Mouse (Mus musculus) ES-Bruce4 (cell line): Measurements from ENCODE around the gene Cbx5. TPM values are rescaled to one million over a fixed set of nuclear protein-coding genes. Genes with fewer than 3 reads are reported as not detected.

Experiments
- H3K27ac ChIP-seq: 2 replicates; pipeline ENCODE4 v1.5.1; 2012; ENCODE audit warnings: low read length, inconsistent platforms; ENCODE audit not compliant: insufficient read depth
- H3K27me3 ChIP-seq: 2 replicates; pipeline ENCODE4 v1.6.1; 2012; ENCODE audit warnings: mild to moderate bottlenecking, low read length, inconsistent platforms; ENCODE audit not compliant: control insufficient read depth, poor library complexity, insufficient read depth, severe bottlenecking
- H3K36me3 ChIP-seq: 2 replicates; pipeline ENCODE4 v1.6.1; 2012; ENCODE audit warnings: inconsistent platforms, mild to moderate bottlenecking, low read length, moderate library complexity; ENCODE audit not compliant: control insufficient read depth, poor library complexity, insufficient read depth, severe bottlenecking
- H3K4me1 ChIP-seq: one replicate; pipeline ENCODE4 v1.8.1; 2011; ENCODE audit warnings: low read length; ENCODE audit not compliant: control insufficient read depth, insufficient read depth
- H3K4me3 ChIP-seq: 2 replicates; pipeline ENCODE4 v1.5.1; 2011; ENCODE audit warnings: low read depth, mild to moderate bottlenecking, low read length
- H3K9ac ChIP-seq: 2 replicates; pipeline ENCODE4 v1.6.1; 2012; ENCODE audit warnings: low read depth, mild to moderate bottlenecking, inconsistent platforms; ENCODE audit not compliant: poor library complexity, severe bottlenecking
- H3K9me3 ChIP-seq: replicated peaks from 2 replicates; pipeline ENCODE4 v1.6.1; 2012; ENCODE audit warnings: mild to moderate bottlenecking, low read length, inconsistent platforms; ENCODE audit not compliant: control insufficient read depth, poor library complexity, insufficient read depth, severe bottlenecking
- CTCF ChIP-seq: IDR thresholded peaks from one replicate; pipeline ENCODE4 v1.8.1; 2011; ENCODE audit warnings: low read depth, low read length
- EP300 ChIP-seq: IDR thresholded peaks from 2 replicates; pipeline ENCODE4 v1.6.1; 2011; ENCODE audit warnings: low read depth, low read length; ENCODE audit not compliant: insufficient read depth
- POLR2A ChIP-seq: IDR thresholded peaks from one replicate; pipeline ENCODE4 v1.8.1; 2011; ENCODE audit warnings: low read length; ENCODE audit not compliant: insufficient read depth
- polyA plus RNA-seq: library from polyadenylated mRNA; stranded (reverse); fragments of >200 nt; gene quantifications from 2 replicates; pipeline ENCODE4 v1.2.4, GENCODE M21; 2011; ENCODE audit warnings: low read depth; ENCODE audit not compliant: missing spikeins, insufficient read depth, insufficient read length

Gene Cbx5
- polyA plus RNA-seq, 1 experiment, result 317 TPM

DNA sequence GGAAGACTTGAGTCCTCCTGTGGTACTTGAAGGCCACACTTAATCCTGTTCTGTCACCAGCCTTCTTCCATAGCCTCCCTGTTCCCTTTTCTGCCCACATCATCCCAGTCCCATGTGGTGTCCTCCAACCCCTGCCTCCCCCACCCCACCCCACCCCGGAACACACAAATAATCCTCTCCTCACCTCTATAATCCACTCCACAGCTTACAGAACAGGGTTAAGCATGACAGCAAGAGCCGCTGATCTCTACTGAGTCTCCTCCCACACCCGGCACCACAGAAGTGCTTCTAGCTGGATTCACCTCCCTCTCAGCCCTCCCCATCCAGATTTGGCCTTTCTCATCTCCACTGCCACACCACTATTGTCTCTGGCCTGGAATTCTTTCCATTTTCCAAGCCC lies 71.8 kb downstream of the Cbx5 start:
- Histone ChIP-seq H3K27me3 (no peaks in the 10 kb centered on the region), H3K9ac (no peak overlapping the region), H3K36me3 (no peaks in the 10 kb centered on the region), H3K27ac (no peak overlapping the region), H3K4me1 (peaks cover 7% of the 10 kb centered on the region), H3K9me3 (no peaks in the 10 kb centered on the region), H3K4me3 (no peak overlapping the region)
- TF ChIP-seq POLR2A (no peak), CTCF (no peak), EP300 (no peak)

- no peak within 1 kb of the TSS for H3K4me3 ChIP-seq
- H3K27me3 ChIP-seq, result no peaks in the 10 kb centered on the region
- TF ChIP-seq CTCF (no peak), EP300 (no peak)
- peaks cover 7% of the 10 kb centered on the region for H3K4me1 ChIP-seq
- H3K27ac ChIP-seq, result no peak within 1 kb of the TSS
- H3K9ac ChIP-seq, result no peak within 1 kb of the TSS
- no peaks in the 10 kb centered on the region for H3K36me3 ChIP-seq
- H3K9me3 ChIP-seq, result no peaks in the 10 kb centered on the region
Observed at GRCm38 (mm10) chr15:103167042-103167615, 72.5 kb downstream of the Cbx5 start, which contains the start of gene Smug1. Smug1 (minus strand) TSS chr15:103167092.

DNA sequence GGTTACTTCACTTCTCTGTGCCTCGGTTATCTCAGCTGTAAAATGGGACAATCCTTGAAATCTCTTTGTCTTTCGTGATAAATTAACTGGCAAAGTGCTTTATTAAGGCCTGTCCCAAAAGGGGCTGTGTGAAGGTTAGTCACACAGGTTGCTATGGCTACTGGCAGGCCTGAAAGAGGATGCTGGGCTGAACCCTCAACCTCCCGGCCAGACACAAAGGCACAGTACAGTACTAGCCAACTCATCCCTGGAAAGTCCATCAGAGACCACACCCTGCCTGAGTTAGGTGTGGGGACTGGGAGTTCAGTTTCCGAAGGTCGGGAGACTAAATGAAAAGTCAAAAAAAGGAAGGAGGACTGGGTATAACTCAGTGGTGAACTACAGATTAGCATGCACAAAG lies 73.7 kb downstream of the Cbx5 start:
- peaks cover 5% of the 10 kb centered on the region for H3K4me1 ChIP-seq
- H3K9ac ChIP-seq, result no peak overlapping the region

GRCm38 (mm10) chr15:103165379-103165778 lies 74.2 kb downstream of the Cbx5 start:
- peak; percentile 96 for TF ChIP-seq CTCF
- 0 out of 2 replicates have a peak, but pooled peaks have one; percentile 46 for TF ChIP-seq EP300
- TF ChIP-seq POLR2A, result no peak
- Histone ChIP-seq H3K27me3 (no peaks in the 10 kb centered on the region), H3K4me1 (peaks cover 3% of the 10 kb centered on the region)

More for the DNA sequence above, 73.7 kb downstream of the Cbx5 start:
- TF ChIP-seq POLR2A (no peak), EP300 (no peak), CTCF (no peak)
- H3K4me3 ChIP-seq, result no peak overlapping the region
- H3K27ac ChIP-seq, result no peak overlapping the region
- no peaks in the 10 kb centered on the region for H3K27me3 ChIP-seq
- no peaks in the 10 kb centered on the region for H3K9me3 ChIP-seq
- H3K36me3 ChIP-seq, result no peaks in the 10 kb centered on the region

DNA sequence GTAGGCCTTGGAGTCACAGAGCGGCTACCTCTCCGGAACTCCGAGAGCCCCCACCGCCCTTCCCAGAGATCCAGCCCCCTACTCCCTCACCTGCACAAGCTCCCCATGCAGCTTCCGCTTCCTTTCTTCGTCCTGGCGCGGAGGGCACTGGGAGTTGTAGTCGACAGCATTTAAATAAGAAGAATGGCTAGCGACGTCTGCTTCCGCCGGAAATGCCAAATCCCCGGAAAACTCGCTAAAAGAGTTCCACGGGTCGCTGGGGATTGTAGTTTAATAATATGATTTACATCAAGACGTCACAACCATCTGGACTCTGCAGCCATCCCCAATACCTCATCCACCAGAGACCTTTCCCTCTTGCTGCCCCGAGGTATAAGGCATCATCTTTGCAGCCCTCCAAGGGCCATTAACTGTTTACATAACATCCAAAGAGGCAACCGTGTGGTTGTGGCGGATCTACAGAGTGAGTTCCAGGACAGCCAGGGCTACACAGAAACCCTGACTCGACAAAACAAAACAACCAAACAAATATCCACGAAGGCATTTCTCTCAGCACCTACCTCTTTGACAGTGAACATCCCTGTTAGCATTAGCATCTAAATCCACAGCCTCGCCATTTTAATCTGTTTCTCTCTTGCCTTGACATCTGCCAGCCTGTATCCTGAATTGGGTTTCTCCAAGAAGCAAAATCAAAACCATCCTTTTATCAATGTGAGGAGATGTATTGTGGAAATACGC lies 76.3 kb downstream of the Cbx5 start:
- Histone ChIP-seq H3K4me1 (no peaks in the 10 kb centered on the region), H3K27me3 (no peaks in the 10 kb centered on the region), H3K4me3 (peak overlapping the region; percentile 74), H3K9me3 (no peaks in the 10 kb centered on the region), H3K27ac (no peak overlapping the region), H3K36me3 (no peaks in the 10 kb centered on the region), H3K9ac (peak overlapping the region; percentile 84)
- peak; percentile 80 for TF ChIP-seq POLR2A
- TF ChIP-seq EP300, result no peak

More at GRCm38 (mm10) chr15:103165379-103165778, 74.2 kb downstream of the Cbx5 start:
- no peaks in the 10 kb centered on the region for H3K9me3 ChIP-seq
- H3K36me3 ChIP-seq, result no peaks in the 10 kb centered on the region
- no peak overlapping the region for H3K9ac ChIP-seq
- H3K27ac ChIP-seq, result no peak overlapping the region
- H3K4me3 ChIP-seq, result no peak overlapping the region

GRCm38 (mm10) chr15:103157585-103157984 lies 82.0 kb downstream of the Cbx5 start:
- TF ChIP-seq CTCF, result no peak
- TF ChIP-seq EP300, result no peak
- no peak for TF ChIP-seq POLR2A
- H3K27me3 ChIP-seq, result no peaks in the 10 kb centered on the region
- H3K9ac ChIP-seq, result no peak overlapping the region
- H3K4me1 ChIP-seq, result no peaks in the 10 kb centered on the region
- no peaks in the 10 kb centered on the region for H3K9me3 ChIP-seq
- no peak overlapping the region for H3K27ac ChIP-seq
- no peaks in the 10 kb centered on the region for H3K36me3 ChIP-seq
- no peak overlapping the region for H3K4me3 ChIP-seq
